Mouse (Mus musculus) embryonic facial prominence, embryonic 13.5 days (tissue): ENCODE measurements around the gene Stat1. TPM values are rescaled to one million over a fixed set of nuclear protein-coding genes. Genes with fewer than 3 reads are reported as not detected.

Source experiments
- ATAC-seq: fragments of 200-750 bp; cut with Nextera tagmentation; 2 replicates; pipeline ENCODE4 v1.8.0; 2017; ENCODE audit warnings: low read depth; ENCODE audit not compliant: insufficient number of reproducible peaks, insufficient read depth, low FRiP score, low TSS enrichment
- H3K27ac ChIP-seq: fragments of 300-500 bp; sonication (generic); 2 replicates; pipeline ENCODE4 v1.5.1; 2015; ENCODE audit warnings: moderate library complexity, mild to moderate bottlenecking, inconsistent platforms
- H3K27me3 ChIP-seq: fragments of 300-500 bp; sonication (generic); 2 replicates; pipeline ENCODE4 v1.6.1; 2015; ENCODE audit warnings: mild to moderate bottlenecking, inconsistent platforms
- H3K36me3 ChIP-seq: fragments of 300-500 bp; sonication (generic); 2 replicates; pipeline ENCODE4 v1.6.1; 2015; ENCODE audit warnings: mild to moderate bottlenecking, inconsistent platforms
- H3K4me1 ChIP-seq: fragments of 300-500 bp; sonication (generic); 2 replicates; pipeline ENCODE4 v1.6.1; 2015; ENCODE audit warnings: inconsistent platforms
- H3K4me2 ChIP-seq: fragments of 300-500 bp; sonication (generic); 2 replicates; pipeline ENCODE4 v1.6.1; 2015; ENCODE audit warnings: moderate library complexity, mild to moderate bottlenecking, inconsistent platforms
- H3K4me3 ChIP-seq: fragments of 300-500 bp; sonication (generic); 2 replicates; pipeline ENCODE4 v1.5.1; 2015; ENCODE audit warnings: mild to moderate bottlenecking, inconsistent platforms
- H3K9ac ChIP-seq: fragments of 300-500 bp; sonication (generic); 2 replicates; pipeline ENCODE4 v1.6.1; 2015; ENCODE audit warnings: mild to moderate bottlenecking, inconsistent platforms
- H3K9me3 ChIP-seq: fragments of 300-500 bp; sonication (generic); 2 replicates; pipeline ENCODE4 v1.6.1; 2016; ENCODE audit warnings: inconsistent platforms
- WGBS: fragments of 180-500 bp; shearing (Covaris S2); methylation state at CpG from one replicate; pipeline ENCODE4 v1.1.7; 2015; ENCODE audit warnings: mixed read lengths; 5-methylcytosine and 5-hydroxymethylcytosine counted together
- polyA plus RNA-seq: library from polyadenylated mRNA; unstranded; fragments of >200 nt; fragmentation: Nextera tagmentation; extraction: Ambion mirVana; gene quantifications from 2 replicates; pipeline ENCODE4 v1.2.1, GENCODE M21; 2015

The Stat1 gene
- polyA plus RNA-seq: 14.9 and 17.6 TPM in 2 replicates

- Histone ChIP-seq H3K27me3 (peaks cover 2% of the 10 kb centered on the region; the same call in 1 of the 2 replicates), H3K4me3 (peak within 1 kb of the TSS; percentile 90), H3K4me1 (peaks cover 8% of the 10 kb centered on the region; the same call in 1 of the 2 replicates), H3K36me3 (no peaks in the 10 kb centered on the region), H3K9me3 (no peaks in the 10 kb centered on the region), H3K4me2 (peak within 1 kb of the TSS; percentile 73), H3K27ac (peak within 1 kb of the TSS; percentile 39; the same call in 1 of the 2 replicates), H3K9ac (peak within 1 kb of the TSS; percentile 82)
- peak; percentile 91 for ATAC-seq
- WGBS: 4% methylated on average over 37 of the region's 37 CpGs
Observed at GRCm38 (mm10) chr1:52118860-52119591, at the start of gene Stat1. TSS of gene Stat1 (plus strand) at chr1:52119440.

DNA sequence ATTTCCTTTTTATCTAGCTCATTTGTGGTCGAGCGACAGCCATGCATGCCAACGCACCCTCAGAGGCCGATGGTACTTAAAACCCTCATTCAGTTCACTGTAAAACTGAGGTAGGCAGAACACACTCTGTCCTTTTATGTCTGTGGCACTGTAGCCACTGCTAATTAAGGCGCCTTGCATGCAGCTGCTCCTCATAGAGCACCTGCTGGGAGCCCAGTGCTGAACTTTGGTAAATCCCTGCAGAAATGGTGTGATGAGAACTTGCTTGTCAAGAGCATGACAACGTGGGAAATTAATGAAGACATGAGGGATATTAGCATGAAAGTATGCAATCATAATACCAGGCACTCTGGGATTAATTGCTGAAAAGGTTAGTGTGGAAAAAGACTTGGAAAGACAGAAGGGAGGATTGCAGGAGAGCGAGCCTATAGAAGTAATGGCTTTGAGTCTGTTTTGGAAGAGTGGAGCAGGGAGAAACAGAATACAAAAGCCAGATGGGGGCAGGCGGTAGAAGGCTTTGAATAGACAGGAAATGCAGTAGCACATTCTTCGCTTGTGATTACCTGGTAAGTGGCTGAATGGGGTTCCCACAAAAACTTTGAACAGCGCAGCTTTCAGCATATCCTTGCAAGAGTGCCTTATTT is 39.4 kb upstream of the Stat1 start:
- H3K27me3 ChIP-seq: 0 out of 2 replicates have a peak, but pooled peaks cover 4% of the 10 kb centered on the region
- 0 out of 2 replicates have a peak, but pooled peaks cover 6% of the 10 kb centered on the region for H3K4me1 ChIP-seq
- no peak overlapping the region for H3K4me3 ChIP-seq
- no peak overlapping the region for H3K9ac ChIP-seq
- no peaks in the 10 kb centered on the region for H3K36me3 ChIP-seq
- 10% methylated on average over 10 of the region's 10 CpGs for WGBS
- H3K4me2 ChIP-seq: no peak overlapping the region
- ATAC-seq: no peak
- no peak overlapping the region for H3K27ac ChIP-seq
- no peaks in the 10 kb centered on the region for H3K9me3 ChIP-seq

GRCm38 (mm10) chr1:52080375-52080774 is 38.9 kb upstream of the Stat1 start:
- Histone ChIP-seq H3K9ac (no peak overlapping the region), H3K27me3 (0 out of 2 replicates have a peak, but pooled peaks cover 4% of the 10 kb centered on the region), H3K4me1 (0 out of 2 replicates have a peak, but pooled peaks cover 6% of the 10 kb centered on the region), H3K36me3 (no peaks in the 10 kb centered on the region), H3K4me3 (no peak overlapping the region), H3K27ac (no peak overlapping the region), H3K9me3 (no peaks in the 10 kb centered on the region), H3K4me2 (no peak overlapping the region)
- 14% methylated on average over 8 of the region's 8 CpGs for WGBS
- no peak for ATAC-seq

DNA sequence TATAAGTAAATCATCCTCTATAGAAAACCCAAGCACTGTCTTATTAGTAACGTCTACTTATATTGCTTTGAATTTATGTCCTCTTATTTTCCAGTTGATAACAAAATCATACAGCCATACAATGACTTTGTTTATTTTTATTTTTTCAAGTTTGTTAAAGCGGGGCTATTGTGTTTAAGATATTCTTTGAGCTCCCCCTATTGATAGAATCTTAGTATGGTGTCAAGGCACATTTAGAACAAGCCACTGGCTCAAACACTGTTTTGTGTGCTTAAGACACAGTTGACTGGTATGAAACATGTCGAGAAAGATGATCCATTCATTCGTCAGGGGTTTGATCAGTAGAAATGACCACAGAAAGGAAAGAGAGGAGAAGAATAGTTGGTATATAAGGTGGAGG is 33.0 kb upstream of the Stat1 start:
- Histone ChIP-seq H3K4me1 (no peaks in the 10 kb centered on the region), H3K9me3 (no peaks in the 10 kb centered on the region), H3K4me3 (no peak overlapping the region), H3K27me3 (no peaks in the 10 kb centered on the region), H3K27ac (no peak overlapping the region), H3K36me3 (no peaks in the 10 kb centered on the region), H3K9ac (no peak overlapping the region), H3K4me2 (no peak overlapping the region)
- ATAC-seq: no peak
- WGBS: 39% methylated on average over 4 of the region's 4 CpGs

DNA sequence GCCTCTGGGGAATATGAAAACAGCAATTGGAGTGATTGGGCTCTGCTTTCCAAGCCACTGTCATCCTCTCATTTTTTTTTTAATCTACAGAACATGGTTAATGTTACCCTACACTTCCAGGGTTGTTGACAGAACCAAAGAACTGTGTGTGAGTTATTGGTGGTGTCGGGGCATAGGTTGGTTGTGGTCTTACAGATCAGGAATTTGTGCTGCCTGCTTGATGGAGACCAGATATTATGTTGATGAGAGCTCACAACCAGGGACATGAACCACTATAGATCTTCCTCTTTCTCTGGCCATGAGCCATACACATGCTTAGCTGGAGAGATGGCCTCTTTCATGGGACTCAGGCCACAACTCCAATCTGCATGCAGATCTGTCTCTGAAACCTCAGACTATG is 32.1 kb upstream of the Stat1 start:
- Histone ChIP-seq H3K36me3 (no peaks in the 10 kb centered on the region), H3K9ac (no peak overlapping the region), H3K4me3 (no peak overlapping the region), H3K4me2 (no peak overlapping the region), H3K27me3 (no peaks in the 10 kb centered on the region), H3K9me3 (no peaks in the 10 kb centered on the region), H3K27ac (no peak overlapping the region), H3K4me1 (no peaks in the 10 kb centered on the region)
- ATAC-seq: no peak
- 79% methylated on average over 1 of the region's 1 CpGs for WGBS

DNA sequence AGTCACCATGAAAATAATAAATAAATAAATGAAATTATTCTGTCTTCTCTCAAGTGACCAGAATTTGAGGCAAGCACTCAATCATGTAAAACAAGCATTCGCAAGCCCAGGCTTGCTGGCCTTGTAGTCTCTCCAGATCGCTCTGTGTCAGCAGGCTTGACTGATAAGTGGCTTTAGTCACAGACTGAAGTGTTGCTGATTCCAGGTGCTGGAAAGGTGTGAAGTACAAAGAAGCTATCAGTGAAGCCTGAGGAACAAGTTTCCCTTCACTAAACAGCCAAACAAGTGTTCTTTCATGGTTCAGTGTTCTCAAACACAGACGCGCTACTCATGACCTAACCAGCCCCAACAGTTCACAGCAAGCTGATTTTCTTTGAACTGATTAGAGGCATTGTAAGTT is 30.6 kb upstream of the Stat1 start:
- 73% methylated on average over 4 of the region's 4 CpGs for WGBS
- H3K4me3 ChIP-seq: no peak overlapping the region
- H3K9ac ChIP-seq: no peak overlapping the region
- no peaks in the 10 kb centered on the region for H3K9me3 ChIP-seq
- H3K4me1 ChIP-seq: no peaks in the 10 kb centered on the region
- no peaks in the 10 kb centered on the region for H3K27me3 ChIP-seq
- no peak overlapping the region for H3K27ac ChIP-seq
- no peak for ATAC-seq
- H3K4me2 ChIP-seq: no peak overlapping the region
- H3K36me3 ChIP-seq: no peaks in the 10 kb centered on the region

- WGBS: 75% methylated on average over 3 of the region's 3 CpGs
- H3K27me3 ChIP-seq: no peaks in the 10 kb centered on the region
- ATAC-seq: no peak
- H3K27ac ChIP-seq: no peak overlapping the region
- H3K36me3 ChIP-seq: no peaks in the 10 kb centered on the region
- H3K4me2 ChIP-seq: no peak overlapping the region
- H3K4me1 ChIP-seq: no peaks in the 10 kb centered on the region
- H3K9me3 ChIP-seq: no peaks in the 10 kb centered on the region
- H3K9ac ChIP-seq: no peak overlapping the region
- H3K4me3 ChIP-seq: no peak overlapping the region
Observed at GRCm38 (mm10) chr1:52098618-52099232, 20.5 kb upstream of the Stat1 start.

- no peak for ATAC-seq
- WGBS: 70% methylated on average over 6 of the region's 6 CpGs
- Histone ChIP-seq H3K4me3 (no peak overlapping the region), H3K4me2 (no peak overlapping the region), H3K9me3 (no peaks in the 10 kb centered on the region), H3K36me3 (no peaks in the 10 kb centered on the region), H3K27ac (no peak overlapping the region), H3K27me3 (no peaks in the 10 kb centered on the region), H3K9ac (no peak overlapping the region), H3K4me1 (no peaks in the 10 kb centered on the region)
Observed at GRCm38 (mm10) chr1:52100496-52100895, 18.7 kb upstream of the Stat1 start.

GRCm38 (mm10) chr1:52102795-52103194 is 16.4 kb upstream of the Stat1 start:
- Histone ChIP-seq H3K27me3 (no peaks in the 10 kb centered on the region), H3K27ac (no peak overlapping the region), H3K4me2 (no peak overlapping the region), H3K9ac (no peak overlapping the region), H3K4me3 (no peak overlapping the region), H3K9me3 (no peaks in the 10 kb centered on the region), H3K36me3 (no peaks in the 10 kb centered on the region), H3K4me1 (no peaks in the 10 kb centered on the region)
- ATAC-seq: no peak
- WGBS: 90% methylated on average over 8 of the region's 8 CpGs

DNA sequence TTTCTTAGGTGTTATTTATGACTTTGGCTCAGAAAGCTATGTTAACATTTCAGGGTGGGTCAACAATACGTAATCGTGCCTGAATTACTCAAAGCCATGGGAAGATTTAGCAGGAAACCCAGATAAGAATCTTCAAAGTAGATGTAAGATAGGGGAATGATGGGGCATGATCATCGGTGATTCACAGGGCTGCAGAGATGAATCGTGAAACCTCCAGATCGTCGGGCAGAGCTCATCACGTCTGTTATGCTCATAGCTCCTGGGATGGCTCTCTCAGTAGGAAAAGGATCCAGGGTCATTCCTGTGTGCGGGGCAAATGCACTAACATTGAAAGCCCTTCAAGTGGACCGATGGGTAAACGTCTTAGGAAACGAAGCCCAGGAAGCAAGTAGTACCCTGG is 12.0 kb upstream of the Stat1 start:
- H3K36me3 ChIP-seq: no peaks in the 10 kb centered on the region
- WGBS: 86% methylated on average over 11 of the region's 11 CpGs
- no peaks in the 10 kb centered on the region for H3K4me1 ChIP-seq
- no peak overlapping the region for H3K4me3 ChIP-seq
- no peak overlapping the region for H3K27ac ChIP-seq
- H3K9ac ChIP-seq: no peak overlapping the region
- no peaks in the 10 kb centered on the region for H3K9me3 ChIP-seq
- no peak overlapping the region for H3K4me2 ChIP-seq
- no peaks in the 10 kb centered on the region for H3K27me3 ChIP-seq
- no peak for ATAC-seq

DNA sequence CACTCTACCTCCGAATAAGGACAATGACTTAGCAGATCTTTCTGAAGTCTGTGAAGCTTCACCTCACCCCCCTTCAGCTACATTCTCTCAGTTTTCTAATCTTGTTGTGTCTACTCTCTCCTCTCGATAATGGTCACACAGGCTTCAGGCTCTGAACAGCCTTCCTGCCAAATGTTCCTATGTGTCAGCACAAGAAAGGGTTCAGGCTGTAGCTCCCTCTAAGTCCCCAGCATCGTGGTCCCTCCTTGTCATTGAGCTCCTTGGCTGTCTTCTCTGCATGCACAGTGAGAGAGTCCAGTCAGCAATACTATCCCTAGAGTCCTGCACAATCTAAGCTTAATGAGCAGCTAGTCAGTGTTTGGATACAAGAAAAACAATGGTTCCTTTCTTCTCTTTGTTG is 8.0 kb upstream of the Stat1 start:
- Histone ChIP-seq H3K27ac (no peak overlapping the region), H3K27me3 (no peaks in the 10 kb centered on the region; the same call in 1 of the 2 replicates), H3K4me1 (peaks cover 5% of the 10 kb centered on the region), H3K4me2 (no peak overlapping the region), H3K4me3 (no peak overlapping the region), H3K9ac (no peak overlapping the region), H3K9me3 (no peaks in the 10 kb centered on the region), H3K36me3 (no peaks in the 10 kb centered on the region)
- WGBS: 68% methylated on average over 3 of the region's 3 CpGs
- no peak for ATAC-seq
